22 mouse cellular contexts compared by ENCODE assay signal in the genomic region with DNA sequence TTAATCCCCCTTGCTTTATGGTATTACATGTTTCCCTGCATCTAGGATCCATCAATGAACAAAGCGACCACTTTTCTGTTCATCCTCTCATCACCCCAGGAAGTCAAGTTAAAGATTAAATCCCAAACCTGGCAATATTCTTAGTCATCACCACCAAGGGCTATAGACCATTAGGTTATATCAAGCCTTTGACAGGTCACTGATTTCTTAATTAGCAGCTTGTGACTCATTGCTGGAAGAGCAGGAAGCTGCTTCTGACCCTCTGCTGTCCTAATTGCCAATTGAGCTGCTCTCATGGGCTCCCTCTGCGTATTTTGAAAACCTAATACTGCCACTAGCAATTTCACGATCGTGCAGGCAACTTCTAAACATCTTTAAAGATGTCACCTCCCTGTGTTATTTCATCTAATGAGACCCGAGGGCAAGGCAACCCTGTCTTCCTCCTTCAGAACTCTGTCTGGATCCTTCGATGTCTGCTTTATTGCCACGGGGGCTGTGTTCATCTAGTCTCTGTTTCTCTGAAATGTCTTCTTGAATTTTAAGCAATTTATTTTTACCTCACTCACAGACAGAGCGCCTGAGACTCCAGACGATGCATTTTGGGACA.
DNase-seq lines count a peak whose midpoint lies in the region; ATAC-seq lines count a peak whose summit lies in the region.
"Had no signal": no experiment of that assay in that cellular context is flagged by ENCODE, and none has a peak within 500 bp of the region (broad histone marks: within the 10 kb centered on the region; RNA-seq: fewer than 3 reads in every experiment).

No protein-coding gene starts in this region.

- peak; percentile 54 for DNase-seq in heart, adult 11 months
- no peak for DNase-seq in heart, adult 18-20 months
- DNase-seq in midbrain, embryonic 14.5 days, result peak; percentile 30
- DNase-seq in midbrain, embryonic 10.5 days (ENCODE audit: low spot score), result no peak
- peak; percentile 34 for DNase-seq in retina, embryonic 14.5 days (ENCODE audit: low spot score)
- DNase-seq in thymus, adult 18-20 months, result no peak
- no peak for DNase-seq in forebrain, embryonic 10.5 days (ENCODE audit: extremely low spot score, low spot score)
- DNase-seq: adrenal gland, postnatal 14 days; cerebellum, adult 18-20 months; cerebellum, adult 9-11 months; cerebellum, postnatal 36 days; gastrocnemius, postnatal 36 days; heart, adult 2 months; heart, postnatal 14 days had no signal

- no peak overlapping the region for H3K4me2 ChIP-seq in midbrain, embryonic 14.5 days (ENCODE audit: low read length)
- H3K4me2 ChIP-seq: embryonic facial prominence, embryonic 15.5 days; forebrain, embryonic 15.5 days; heart, embryonic 11.5 days; heart, embryonic 15.5 days; hindbrain, embryonic 13.5 days had no signal

- H3K4me3 ChIP-seq in midbrain, embryonic 14.5 days (replicated peaks; ENCODE audit: low read depth, low read length), result no peak overlapping the region
- H3K4me3 ChIP-seq in midbrain, embryonic 10.5 days, result no peak overlapping the region
- no peak overlapping the region for H3K4me3 ChIP-seq in forebrain, embryonic 10.5 days
- H3K4me3 ChIP-seq: embryonic facial prominence, embryonic 15.5 days; erythroblast, embryonic 14.5 days; forebrain, embryonic 15.5 days; heart, adult 2 months; heart, embryonic 15.5 days; hindbrain, embryonic 13.5 days had no signal

- no peaks in the 10 kb centered on the region for H3K36me3 ChIP-seq in midbrain, embryonic 14.5 days (ENCODE audit: control insufficient read depth, insufficient read depth, low read length)
- no peaks in the 10 kb centered on the region for H3K36me3 ChIP-seq in midbrain, embryonic 10.5 days
- no peaks in the 10 kb centered on the region for H3K36me3 ChIP-seq in forebrain, embryonic 10.5 days (replicated peaks)
- H3K36me3 ChIP-seq: embryonic facial prominence, embryonic 15.5 days; forebrain, embryonic 15.5 days; heart, embryonic 15.5 days; hindbrain, embryonic 13.5 days had no signal

- WGBS in midbrain, embryonic 14.5 days, result 63% methylated on average over 9 of the region's 9 CpGs
- WGBS in midbrain, embryonic 10.5 days, result 89% methylated on average over 9 of the region's 9 CpGs
- WGBS in forebrain, embryonic 10.5 days, result 89% methylated on average over 9 of the region's 9 CpGs

- no peaks in the 10 kb centered on the region for H3K27me3 ChIP-seq in midbrain, embryonic 14.5 days (ENCODE audit: control insufficient read depth, insufficient read depth, low read length)
- H3K27me3 ChIP-seq in midbrain, embryonic 10.5 days (ENCODE audit: low read depth, poor library complexity, severe bottlenecking), result no peaks in the 10 kb centered on the region
- H3K27me3 ChIP-seq in forebrain, embryonic 10.5 days (ENCODE audit: poor library complexity, severe bottlenecking), result no peaks in the 10 kb centered on the region
- H3K27me3 ChIP-seq: embryonic facial prominence, embryonic 15.5 days; forebrain, embryonic 15.5 days; heart, embryonic 15.5 days; hindbrain, embryonic 13.5 days had no signal

- peaks cover 4% of the 10 kb centered on the region; the same call in 1 of the 2 replicates for H3K4me1 ChIP-seq in midbrain, embryonic 14.5 days (ENCODE audit: control insufficient read depth, insufficient read depth, low read length)
- peaks cover 8% of the 10 kb centered on the region for H3K4me1 ChIP-seq in midbrain, embryonic 10.5 days
- H3K4me1 ChIP-seq in forebrain, embryonic 10.5 days, result peaks cover 12% of the 10 kb centered on the region
- H3K4me1 ChIP-seq: embryonic facial prominence, embryonic 15.5 days had no signal

- ATAC-seq in midbrain, embryonic 14.5 days (ENCODE audit: low FRiP score, low TSS enrichment), result no peak
- ATAC-seq: activated CD4-positive, CD25-positive, alpha-beta regulatory T cell, adult 4 months; forebrain, embryonic 15.5 days; hindbrain, postnatal 0 days had no signal

- no peaks in the 10 kb centered on the region for H3K9me3 ChIP-seq in midbrain, embryonic 14.5 days (ENCODE audit: control insufficient read depth, low read length)
- H3K9me3 ChIP-seq in midbrain, embryonic 10.5 days (replicated peaks), result no peaks in the 10 kb centered on the region
- H3K9me3 ChIP-seq in forebrain, embryonic 10.5 days, result no peaks in the 10 kb centered on the region
- H3K9me3 ChIP-seq: embryonic facial prominence, embryonic 15.5 days; forebrain, embryonic 15.5 days; heart, embryonic 15.5 days; hindbrain, embryonic 13.5 days had no signal

- no peak overlapping the region for H3K27ac ChIP-seq in midbrain, embryonic 14.5 days (replicated peaks; ENCODE audit: low read depth, low read length)
- H3K27ac ChIP-seq in midbrain, embryonic 10.5 days (replicated peaks), result no peak overlapping the region
- no peak overlapping the region for H3K27ac ChIP-seq in forebrain, embryonic 10.5 days
- H3K27ac ChIP-seq: embryonic facial prominence, embryonic 15.5 days; forebrain, embryonic 15.5 days; heart, adult 2 months; heart, embryonic 15.5 days; hindbrain, embryonic 13.5 days; hindbrain, postnatal 0 days had no signal

- H3K9ac ChIP-seq in midbrain, embryonic 14.5 days (replicated peaks; ENCODE audit: low read length), result no peak overlapping the region
- H3K9ac ChIP-seq: embryonic facial prominence, embryonic 15.5 days; forebrain, embryonic 15.5 days; heart, embryonic 15.5 days; hindbrain, embryonic 13.5 days had no signal

Comparison
In these comparisons a context has a peak if more than half of its experiments do, and no peak if none do; other contexts are left out.
1. DNase-seq: peak in heart, adult 11 months (single experiment), midbrain, embryonic 14.5 days (single experiment) and retina, embryonic 14.5 days (single experiment); none in heart, adult 18-20 months (0 of 2), midbrain, embryonic 10.5 days (single experiment), thymus, adult 18-20 months (0 of 2) and forebrain, embryonic 10.5 days (single experiment).